Mouse (Mus musculus): ENCODE measurements around the gene Clns1a. TPM values are rescaled to one million over a fixed set of nuclear protein-coding genes. Genes with fewer than 3 reads are reported as not detected.

The Clns1a gene
- total and polyA plus RNA-seq, 2 experiments, result 21.6 to 29.1 TPM

DNA sequence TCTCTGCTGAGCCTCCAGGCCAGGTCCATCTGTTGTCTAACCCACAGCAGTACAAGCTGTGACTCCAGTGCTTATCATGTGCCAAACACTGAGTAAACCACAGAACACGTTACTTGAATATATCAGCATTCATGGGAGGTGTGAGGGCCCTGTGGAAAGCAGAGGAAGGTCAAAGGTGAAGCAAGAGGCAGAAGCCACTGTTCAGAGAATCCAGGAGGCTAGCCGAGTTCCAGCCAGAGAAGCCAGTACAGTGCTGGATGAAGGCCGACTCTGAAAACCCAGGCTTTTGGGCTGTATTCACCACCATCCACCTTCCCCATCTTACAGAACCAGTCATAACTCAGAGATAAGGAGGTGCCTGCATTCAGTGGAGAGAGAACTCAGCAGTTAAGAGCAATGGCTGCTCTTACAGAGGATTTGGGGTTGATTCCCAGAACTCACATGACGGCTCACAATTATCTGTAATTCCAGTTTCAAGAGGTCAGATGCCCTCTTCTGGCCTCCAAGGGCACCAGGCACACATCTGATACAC lies 50.8 kb downstream of the Clns1a start:
- Histone ChIP-seq H3K27me3 (ENCODE audit: control insufficient read depth, insufficient read depth, low read length) (no peaks in the 10 kb centered on the region), H3K79me2 (ENCODE audit: control insufficient read depth, insufficient read depth, low read length) (no peaks in the 10 kb centered on the region), H3K4me3 (ENCODE audit: insufficient read depth, low read depth, low read length) (no peak overlapping the region), H3K4me1 (ENCODE audit: control insufficient read depth, insufficient read depth, low read length) (peaks cover 4% of the 10 kb centered on the region; the same call in 1 of the 2 replicates), H3K27ac (replicated peaks; ENCODE audit: insufficient read depth, low read depth, low read length) (no peak overlapping the region), H3K36me3 (ENCODE audit: control insufficient read depth, insufficient read depth, low read length) (no peaks in the 10 kb centered on the region), H3K9ac (ENCODE audit: low read depth, low read length) (no peak overlapping the region)
- 55% methylated on average over 4 of the region's 4 CpGs for WGBS
- TF ChIP-seq CTCF (IDR thresholded peaks at IDR 0.05; ENCODE audit: low read depth, low read length) (no peak), POLR2A (IDR thresholded peaks at IDR 0.05; ENCODE audit: extremely low read depth, insufficient read depth, low read length) (no peak)
- DNase-seq (ENCODE audit: extremely low read depth, low read depth, low spot score), result peak; percentile 39

DNA sequence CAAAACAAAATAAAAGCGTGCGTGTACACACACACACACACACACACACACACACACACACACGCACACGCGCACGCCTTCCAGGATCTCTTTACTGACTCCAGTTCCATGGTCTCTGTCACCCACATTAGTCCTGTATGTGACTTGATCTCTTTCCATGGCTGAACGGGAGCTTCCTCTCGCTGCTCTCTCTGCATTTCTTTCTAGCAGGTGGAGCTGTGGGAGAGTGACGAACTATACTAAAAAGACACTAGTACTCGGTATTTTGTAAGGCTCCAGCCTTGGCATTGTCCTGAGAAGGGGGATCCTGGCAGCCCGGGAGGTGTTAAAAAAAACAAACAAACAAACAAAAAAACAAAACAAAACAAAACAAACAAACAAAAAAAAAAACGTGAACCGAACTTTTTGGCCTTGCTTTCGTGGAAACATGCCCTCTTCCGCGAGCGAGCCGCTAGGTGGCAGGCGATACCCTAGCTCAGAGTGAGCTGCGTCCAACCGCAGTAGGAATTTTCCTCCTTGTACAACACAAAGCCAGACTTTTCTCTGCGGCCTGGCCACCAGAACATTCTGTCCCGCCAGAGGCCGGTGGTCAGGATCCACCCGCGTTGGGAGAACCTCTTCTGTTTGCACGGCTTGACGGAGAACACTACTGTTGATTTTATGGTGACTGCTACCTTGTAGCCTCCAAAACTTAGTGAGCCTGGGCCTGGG lies 51.5 kb downstream of the Clns1a start:
- peak overlapping the region; percentile 32 for H3K4me3 ChIP-seq (ENCODE audit: insufficient read depth, low read depth, low read length)
- TF ChIP-seq POLR2A (IDR thresholded peaks at IDR 0.05; ENCODE audit: extremely low read depth, insufficient read depth, low read length), result no peak
- TF ChIP-seq CTCF (IDR thresholded peaks at IDR 0.05; ENCODE audit: low read depth, low read length), result peak; percentile 96
- 24% methylated on average over 28 of the region's 28 CpGs for WGBS

DNA sequence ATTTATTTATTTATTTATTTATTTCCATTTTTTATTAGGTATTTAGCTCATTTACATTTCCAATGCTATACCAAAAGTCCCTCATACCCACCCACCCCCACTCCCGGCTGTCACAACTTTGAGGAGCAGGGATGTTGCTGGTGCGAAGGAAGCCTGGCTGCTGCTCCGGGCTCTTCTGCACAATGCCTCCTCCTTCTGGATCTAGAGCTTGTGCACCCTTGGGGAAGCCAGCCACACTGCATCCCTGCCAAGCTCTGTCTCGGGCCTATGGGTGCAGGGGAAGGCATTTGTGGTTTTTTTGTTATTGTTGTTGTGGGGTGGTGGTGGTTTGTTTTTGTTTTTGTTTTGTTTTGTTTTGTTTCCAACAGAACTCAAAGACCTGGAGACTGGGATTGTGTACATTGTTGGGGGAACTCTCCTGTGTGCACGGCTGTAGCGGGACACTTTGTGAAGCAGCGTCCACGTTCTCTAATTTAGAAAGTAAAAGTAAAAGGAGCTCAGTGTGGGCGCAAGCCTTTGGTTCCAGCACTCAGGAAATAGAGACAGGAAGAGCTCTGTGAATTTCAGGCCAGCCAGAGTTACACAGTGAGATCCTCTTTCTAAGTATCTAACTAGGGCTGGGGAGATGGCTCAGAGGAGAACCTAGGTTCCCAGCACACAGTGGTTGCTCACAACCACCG lies 52.2 kb downstream of the Clns1a start:
- no peaks in the 10 kb centered on the region for H3K27me3 ChIP-seq (ENCODE audit: control insufficient read depth, insufficient read depth, low read length)
- peak; percentile 62 for DNase-seq (ENCODE audit: extremely low read depth, low read depth, low spot score)
- no peak for TF ChIP-seq CTCF (IDR thresholded peaks at IDR 0.05; ENCODE audit: low read depth, low read length)
- TF ChIP-seq POLR2A (IDR thresholded peaks at IDR 0.05; ENCODE audit: extremely low read depth, insufficient read depth, low read length), result no peak
- WGBS, result 19% methylated on average over 10 of the region's 10 CpGs
- peak overlapping the region; percentile 25 for H3K4me3 ChIP-seq (ENCODE audit: insufficient read depth, low read depth, low read length)
- H3K36me3 ChIP-seq (ENCODE audit: control insufficient read depth, insufficient read depth, low read length), result no peaks in the 10 kb centered on the region
- H3K79me2 ChIP-seq (ENCODE audit: control insufficient read depth, insufficient read depth, low read length), result no peaks in the 10 kb centered on the region
- peaks cover 4% of the 10 kb centered on the region; the same call in 1 of the 2 replicates for H3K4me1 ChIP-seq (ENCODE audit: control insufficient read depth, insufficient read depth, low read length)
- H3K27ac ChIP-seq (replicated peaks; ENCODE audit: insufficient read depth, low read depth, low read length), result peak overlapping the region; percentile 84
- peak overlapping the region; percentile 47 for H3K9ac ChIP-seq (ENCODE audit: low read depth, low read length)

More for the DNA sequence above, 51.5 kb downstream of the Clns1a start:
- peak overlapping the region; percentile 72 for H3K27ac ChIP-seq (replicated peaks; ENCODE audit: insufficient read depth, low read depth, low read length)
- peak overlapping the region; percentile 65 for H3K9ac ChIP-seq (ENCODE audit: low read depth, low read length)
- no peaks in the 10 kb centered on the region for H3K27me3 ChIP-seq (ENCODE audit: control insufficient read depth, insufficient read depth, low read length)
- no peaks in the 10 kb centered on the region for H3K79me2 ChIP-seq (ENCODE audit: control insufficient read depth, insufficient read depth, low read length)
- peak; percentile 74 for DNase-seq (ENCODE audit: extremely low read depth, low read depth, low spot score)
- no peaks in the 10 kb centered on the region for H3K36me3 ChIP-seq (ENCODE audit: control insufficient read depth, insufficient read depth, low read length)
- peaks cover 4% of the 10 kb centered on the region; the same call in 1 of the 2 replicates for H3K4me1 ChIP-seq (ENCODE audit: control insufficient read depth, insufficient read depth, low read length)

DNA sequence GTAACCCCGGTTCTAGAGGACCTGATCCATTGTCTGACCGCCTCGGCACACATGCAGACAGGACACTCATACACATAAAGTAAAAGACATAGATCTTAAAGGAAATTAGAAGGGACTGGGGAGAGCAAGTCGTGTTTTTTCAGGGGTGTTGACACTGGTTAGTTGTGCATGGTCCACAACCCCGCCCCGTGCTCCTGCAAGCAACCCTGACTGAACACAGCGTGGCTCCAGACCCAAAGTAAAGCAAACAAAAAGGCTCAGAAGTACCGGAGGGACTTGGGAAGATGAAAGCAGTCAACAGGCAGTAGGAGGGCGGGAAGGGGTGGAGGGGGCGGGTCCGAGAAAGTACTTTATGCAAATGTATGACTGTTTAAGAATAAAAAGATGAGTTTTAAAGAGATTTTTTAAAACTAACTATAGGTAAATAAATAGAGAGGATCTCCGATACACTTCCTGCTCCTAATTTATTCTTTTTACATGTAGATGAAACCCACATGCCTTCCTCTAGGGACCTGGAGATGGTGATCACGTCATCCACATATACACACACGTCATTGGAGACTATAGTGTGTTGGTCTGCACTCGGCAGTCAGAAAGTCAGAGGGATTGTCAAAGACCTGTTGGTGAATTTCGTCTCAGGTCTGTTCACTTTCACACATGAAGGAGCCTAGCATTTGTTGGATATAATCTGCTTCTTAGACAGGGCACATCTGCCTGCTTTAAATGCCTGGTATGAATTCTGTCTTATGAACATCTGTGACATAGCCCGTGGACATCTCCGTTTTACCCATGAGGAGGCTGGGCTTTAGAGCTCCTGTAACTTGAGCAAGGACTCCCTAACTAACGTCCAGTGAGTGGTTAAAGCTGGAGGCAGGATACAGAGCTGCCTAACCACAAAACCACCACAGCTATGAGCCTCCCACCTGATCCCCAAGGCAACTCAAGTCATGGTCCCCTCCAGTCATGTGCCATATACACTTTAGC lies 53.1 kb downstream of the Clns1a start:
- WGBS, result 28% methylated on average over 19 of the region's 19 CpGs
- Histone ChIP-seq H3K4me3 (ENCODE audit: insufficient read depth, low read depth, low read length) (peak overlapping the region; percentile 25), H3K27ac (replicated peaks; ENCODE audit: insufficient read depth, low read depth, low read length) (peak overlapping the region; percentile 84), H3K9ac (ENCODE audit: low read depth, low read length) (peak overlapping the region; percentile 47), H3K79me2 (ENCODE audit: control insufficient read depth, insufficient read depth, low read length) (no peaks in the 10 kb centered on the region), H3K36me3 (ENCODE audit: control insufficient read depth, insufficient read depth, low read length) (no peaks in the 10 kb centered on the region), H3K4me1 (ENCODE audit: control insufficient read depth, insufficient read depth, low read length) (peaks cover 4% of the 10 kb centered on the region; the same call in 1 of the 2 replicates), H3K27me3 (ENCODE audit: control insufficient read depth, insufficient read depth, low read length) (no peaks in the 10 kb centered on the region)
- TF ChIP-seq POLR2A (IDR thresholded peaks at IDR 0.05; ENCODE audit: extremely low read depth, insufficient read depth, low read length) (no peak), CTCF (IDR thresholded peaks at IDR 0.05; ENCODE audit: low read depth, low read length) (no peak)
- DNase-seq (ENCODE audit: extremely low read depth, low read depth, low spot score), result peak; percentile 73

Measured in liver, adult 2 months (tissue).